Mouse (Mus musculus): Measurements from ENCODE around the gene Hoxb3. TPM values are rescaled to one million over a fixed set of nuclear protein-coding genes. Genes with fewer than 3 reads are reported as not detected.

Gene Hoxb3
- polyA plus RNA-seq (2012; rRNA removed), result not detected in 2 replicates

DNA sequence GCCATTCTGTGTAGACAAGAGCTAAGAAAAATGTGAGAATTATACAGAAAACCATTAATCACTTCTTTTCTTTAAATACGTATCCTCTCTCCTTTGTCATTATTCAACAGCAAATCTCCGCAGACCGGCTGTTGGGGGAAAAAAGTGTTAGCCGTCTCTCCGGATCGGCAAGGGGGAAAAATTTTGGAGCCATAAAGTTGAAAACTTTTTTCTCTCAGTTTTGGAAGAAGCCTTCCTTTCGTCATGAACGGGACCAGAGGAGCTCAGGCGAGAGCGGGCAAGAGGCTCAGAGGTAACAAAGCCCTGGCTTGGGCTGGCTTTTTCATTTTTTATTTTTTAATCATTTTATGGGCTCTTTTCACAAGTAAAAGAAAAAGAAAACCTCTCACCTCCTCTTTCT, at the start of gene Hoxb3:
Gene Hoxb3, plus strand, starts transcription at position 173 of the 400 bp plus-strand sequence.
- no peak within 1 kb of the TSS for H3K27ac ChIP-seq (ENCODE audit: insufficient read depth, low read length)
- H3K4me3 ChIP-seq (ENCODE audit: insufficient read depth, low read length), result no peak within 1 kb of the TSS
- H3K4me1 ChIP-seq (ENCODE audit: control insufficient read depth, insufficient read depth, low read length), result no peaks in the 10 kb centered on the region
- no peak for TF ChIP-seq POLR2A (IDR thresholded peaks at IDR 0.05; ENCODE audit: extremely low read depth, insufficient read depth, low read length)
- no peak for TF ChIP-seq CTCF (IDR thresholded peaks at IDR 0.05; ENCODE audit: extremely low read depth, insufficient read depth, low read length)

DNA sequence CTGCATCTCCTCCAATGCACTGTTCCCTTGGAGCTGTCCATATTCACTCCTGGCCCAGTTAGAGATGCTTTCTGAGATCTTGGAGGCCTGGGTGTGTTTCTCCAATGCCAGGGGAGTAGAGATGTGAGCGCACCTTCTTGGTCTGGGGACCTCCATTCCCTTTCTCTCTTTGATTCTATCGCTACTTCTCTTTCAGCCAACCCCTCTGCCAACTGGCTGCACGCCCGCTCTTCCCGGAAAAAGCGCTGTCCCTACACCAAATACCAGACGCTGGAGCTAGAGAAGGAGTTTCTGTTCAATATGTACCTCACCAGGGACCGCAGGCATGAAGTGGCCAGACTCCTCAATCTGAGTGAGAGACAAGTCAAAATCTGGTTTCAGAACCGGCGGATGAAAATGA, 48.7 kb upstream of the Hoxb3 start:
- TF ChIP-seq POLR2A (IDR thresholded peaks at IDR 0.05; ENCODE audit: extremely low read depth, insufficient read depth, low read length) (no peak), CTCF (IDR thresholded peaks at IDR 0.05; ENCODE audit: extremely low read depth, insufficient read depth, low read length) (no peak)

DNA sequence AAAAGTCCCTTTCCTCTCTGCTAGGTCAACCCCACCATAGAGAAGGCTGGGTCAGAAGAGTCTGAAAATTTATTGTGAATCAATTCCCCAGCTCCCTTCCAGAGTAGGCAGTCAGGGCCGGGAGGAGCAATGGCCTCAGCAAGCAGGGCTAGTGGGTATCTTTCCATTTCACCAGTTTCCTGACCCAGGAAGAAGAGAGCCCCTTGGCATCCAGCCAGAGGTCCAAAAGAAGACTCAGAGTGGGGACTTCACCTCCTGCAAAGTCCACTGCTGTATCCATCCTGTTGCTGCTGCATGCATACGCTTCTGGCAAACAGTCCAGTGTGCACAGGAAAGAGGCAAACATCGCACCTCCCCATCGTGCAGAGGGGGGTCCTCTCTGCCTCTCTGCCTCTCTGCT, 47.2 kb upstream of the Hoxb3 start:
- no peak overlapping the region for H3K27ac ChIP-seq (ENCODE audit: insufficient read depth, low read length)
- no peak overlapping the region for H3K4me3 ChIP-seq (ENCODE audit: insufficient read depth, low read length)
- no peaks in the 10 kb centered on the region for H3K4me1 ChIP-seq (ENCODE audit: control insufficient read depth, insufficient read depth, low read length)
- TF ChIP-seq POLR2A (IDR thresholded peaks at IDR 0.05; ENCODE audit: extremely low read depth, insufficient read depth, low read length), result no peak
- TF ChIP-seq CTCF (IDR thresholded peaks at IDR 0.05; ENCODE audit: extremely low read depth, insufficient read depth, low read length), result no peak

More for the DNA sequence above, 48.7 kb upstream of the Hoxb3 start:
- Histone ChIP-seq H3K27ac (ENCODE audit: insufficient read depth, low read length) (no peak overlapping the region), H3K4me1 (ENCODE audit: control insufficient read depth, insufficient read depth, low read length) (no peaks in the 10 kb centered on the region), H3K4me3 (ENCODE audit: insufficient read depth, low read length) (no peak overlapping the region)

DNA sequence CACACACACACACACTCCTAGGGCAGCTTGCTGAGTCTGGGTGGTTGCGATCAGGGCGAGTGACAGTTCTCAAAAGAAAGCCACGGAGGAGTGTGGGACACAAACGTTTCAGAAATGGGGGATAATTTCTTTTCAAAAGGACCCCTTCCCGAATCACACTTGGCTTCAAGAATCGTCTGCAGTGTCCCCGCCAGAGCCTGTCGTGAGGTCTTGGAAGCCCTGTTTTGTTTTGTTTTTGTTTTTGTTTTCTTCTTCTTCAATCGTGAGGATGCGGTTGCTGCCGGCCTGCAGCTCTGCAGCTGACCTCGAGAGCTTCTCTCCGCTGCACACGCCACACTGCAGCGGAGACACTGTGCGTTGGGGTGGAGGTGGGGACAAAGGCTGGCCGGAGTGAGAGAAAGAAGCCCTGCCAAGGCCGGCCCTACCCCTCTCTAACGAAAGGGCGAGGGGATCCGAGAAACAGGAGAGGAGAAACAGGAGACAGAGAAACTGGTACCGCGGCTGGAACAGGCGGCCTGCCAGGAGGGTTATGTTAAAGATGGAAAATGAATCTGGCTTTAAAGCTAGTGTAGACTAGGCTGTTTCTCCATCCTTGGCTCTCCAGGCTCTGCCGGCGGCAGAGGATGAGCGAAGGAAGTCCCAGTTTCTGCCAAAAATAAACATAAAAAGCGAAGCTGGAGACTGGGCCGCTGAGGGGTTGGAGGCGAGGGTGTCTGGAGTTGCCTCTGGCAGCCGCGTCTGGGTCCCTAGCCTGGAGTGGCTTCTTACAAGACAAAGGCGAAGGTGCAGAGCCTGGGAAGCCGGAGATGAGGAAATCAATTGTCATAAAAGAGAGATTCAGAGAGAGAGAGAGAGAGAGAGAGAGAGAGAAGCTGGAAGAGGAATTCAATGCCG, 45.7 kb upstream of the Hoxb3 start:
- no peak overlapping the region for H3K4me3 ChIP-seq (ENCODE audit: insufficient read depth, low read length)
- no peak for TF ChIP-seq POLR2A (IDR thresholded peaks at IDR 0.05; ENCODE audit: extremely low read depth, insufficient read depth, low read length)
- H3K27ac ChIP-seq (ENCODE audit: insufficient read depth, low read length), result no peak overlapping the region
- H3K4me1 ChIP-seq (ENCODE audit: control insufficient read depth, insufficient read depth, low read length), result no peaks in the 10 kb centered on the region

DNA sequence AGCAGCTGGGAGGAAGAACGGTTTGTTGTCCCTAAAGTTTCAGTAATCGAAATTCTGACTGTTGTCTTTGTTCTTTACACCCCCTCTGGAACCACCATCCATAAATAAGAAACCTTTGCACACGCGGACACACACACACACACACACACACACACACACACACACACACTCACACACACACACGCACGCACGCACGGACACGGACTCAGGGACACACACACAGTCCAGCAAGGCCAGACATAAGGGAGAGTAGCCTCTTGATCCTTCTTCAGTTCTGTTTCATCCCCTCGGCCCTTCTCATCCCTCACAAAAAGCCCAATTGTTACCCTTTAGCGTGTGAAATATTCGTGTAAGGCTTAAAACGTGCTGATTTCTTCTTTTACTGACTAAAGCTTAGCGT, 44.8 kb upstream of the Hoxb3 start:
- H3K4me1 ChIP-seq (ENCODE audit: control insufficient read depth, insufficient read depth, low read length), result no peaks in the 10 kb centered on the region
- no peak overlapping the region for H3K27ac ChIP-seq (ENCODE audit: insufficient read depth, low read length)
- no peak overlapping the region for H3K4me3 ChIP-seq (ENCODE audit: insufficient read depth, low read length)
- TF ChIP-seq POLR2A (IDR thresholded peaks at IDR 0.05; ENCODE audit: extremely low read depth, insufficient read depth, low read length) (no peak), CTCF (IDR thresholded peaks at IDR 0.05; ENCODE audit: extremely low read depth, insufficient read depth, low read length) (no peak)

DNA sequence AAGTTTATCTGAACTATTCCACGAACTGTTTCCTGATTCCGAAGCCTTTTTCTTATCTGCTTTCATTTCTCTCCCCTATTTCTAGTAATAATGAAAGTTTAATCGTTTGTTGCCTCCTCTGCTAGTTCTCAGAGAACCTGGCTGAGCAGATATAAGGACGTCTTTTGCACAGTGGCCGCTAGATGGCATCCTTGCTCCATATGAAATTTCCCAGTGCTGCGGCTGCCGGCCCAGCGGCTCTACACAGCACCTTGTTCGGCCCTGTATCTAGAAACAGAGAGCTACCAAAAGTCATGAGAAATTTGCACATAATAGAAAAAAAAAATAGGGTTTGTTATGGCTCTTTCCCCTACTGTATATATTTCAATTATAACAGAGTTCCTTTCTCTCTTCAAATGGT, 44.4 kb upstream of the Hoxb3 start:
- no peak overlapping the region for H3K27ac ChIP-seq (ENCODE audit: insufficient read depth, low read length)
- no peaks in the 10 kb centered on the region for H3K4me1 ChIP-seq (ENCODE audit: control insufficient read depth, insufficient read depth, low read length)
- TF ChIP-seq POLR2A (IDR thresholded peaks at IDR 0.05; ENCODE audit: extremely low read depth, insufficient read depth, low read length), result no peak
- TF ChIP-seq CTCF (IDR thresholded peaks at IDR 0.05; ENCODE audit: extremely low read depth, insufficient read depth, low read length), result peak; percentile 85
- no peak overlapping the region for H3K4me3 ChIP-seq (ENCODE audit: insufficient read depth, low read length)

DNA sequence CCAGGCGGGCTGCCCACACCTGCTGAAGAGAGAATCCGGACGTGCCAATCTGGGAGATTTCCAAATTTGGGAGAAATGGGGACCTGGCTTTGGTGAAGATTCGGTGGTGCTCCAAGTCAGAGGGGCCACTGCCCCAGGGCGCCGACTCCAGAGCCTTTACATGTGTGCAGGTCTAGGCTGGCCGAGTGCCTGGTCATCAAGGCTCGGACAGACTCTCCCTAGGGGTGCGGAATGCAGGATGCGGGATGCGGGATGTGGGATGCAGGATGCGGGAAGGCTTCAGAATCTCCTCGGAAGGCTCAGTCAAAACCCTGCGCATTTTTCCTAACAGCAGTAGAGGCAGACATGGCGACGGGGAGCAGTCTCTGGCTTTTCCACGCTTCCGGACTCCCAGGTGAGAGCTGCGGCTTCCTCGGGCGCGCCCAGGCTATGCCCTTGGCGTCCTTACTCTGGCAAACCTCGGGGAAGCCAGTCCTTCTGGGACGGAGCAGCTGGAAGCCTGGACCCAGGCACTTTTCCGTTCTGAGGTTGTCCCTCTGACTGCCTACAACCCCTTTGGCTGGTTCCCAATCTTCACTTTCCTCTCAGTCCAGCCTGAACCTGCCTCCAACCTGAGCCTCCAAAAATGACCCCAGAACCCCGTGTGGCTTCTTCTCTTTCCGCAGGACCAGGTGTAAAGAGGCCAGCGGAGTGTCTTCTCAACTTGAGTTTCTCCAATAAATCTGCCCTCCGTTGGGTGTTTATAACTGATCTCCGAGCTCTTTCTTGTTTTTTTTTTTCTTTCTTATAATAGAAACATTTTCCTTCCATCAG, 43.5 kb upstream of the Hoxb3 start:
- H3K4me3 ChIP-seq (ENCODE audit: insufficient read depth, low read length), result no peak overlapping the region

DNA sequence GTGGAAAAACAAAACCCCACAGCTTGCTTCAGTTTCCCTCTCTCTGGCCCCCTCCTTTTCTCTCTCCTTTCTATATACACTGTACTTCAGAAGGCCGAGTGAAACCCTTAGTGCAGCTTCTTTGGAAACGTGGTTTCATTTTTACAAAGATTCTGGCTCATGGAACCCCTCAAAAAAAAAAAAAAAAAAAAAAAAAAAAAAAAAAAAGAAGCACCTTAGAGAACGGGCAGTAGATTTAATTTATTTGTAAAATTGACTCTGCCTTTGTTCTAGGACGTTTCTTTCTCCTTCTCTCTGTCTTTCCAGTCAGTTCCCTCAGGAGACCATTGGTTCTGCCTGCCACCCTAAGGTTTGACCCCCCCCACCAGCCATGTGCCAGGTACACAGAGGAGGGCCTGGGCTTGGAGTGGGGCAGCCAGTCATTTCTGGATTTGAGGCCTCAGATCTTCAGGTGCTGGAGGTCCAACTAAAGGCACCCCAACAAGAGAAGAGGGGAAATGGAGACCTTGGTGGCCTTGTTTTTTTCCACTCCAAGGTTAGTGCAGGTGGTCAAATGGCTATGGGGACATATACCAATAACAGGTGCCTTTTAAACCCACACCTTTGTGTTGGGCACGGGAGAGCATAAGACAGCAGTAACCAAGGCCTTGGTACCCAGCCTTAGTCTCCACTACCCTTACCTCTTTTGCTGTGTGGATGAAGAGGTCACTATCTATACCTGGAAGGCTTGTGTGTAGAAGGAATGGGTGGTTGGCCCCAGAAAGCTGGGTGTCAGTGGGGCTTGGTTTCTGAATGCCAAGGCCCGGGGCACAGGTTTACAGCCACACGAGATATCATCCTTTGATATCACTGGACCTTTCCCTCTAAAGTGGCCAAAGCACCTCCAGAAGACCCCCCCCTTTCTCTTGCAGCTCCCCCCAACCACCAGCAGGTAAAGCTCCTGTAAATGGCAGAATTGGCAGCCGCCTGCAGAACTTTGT, 42.4 kb upstream of the Hoxb3 start:
- no peak overlapping the region for H3K4me3 ChIP-seq (ENCODE audit: insufficient read depth, low read length)
- no peaks in the 10 kb centered on the region for H3K4me1 ChIP-seq (ENCODE audit: control insufficient read depth, insufficient read depth, low read length)
- TF ChIP-seq POLR2A (IDR thresholded peaks at IDR 0.05; ENCODE audit: extremely low read depth, insufficient read depth, low read length) (no peak), CTCF (IDR thresholded peaks at IDR 0.05; ENCODE audit: extremely low read depth, insufficient read depth, low read length) (no peak)
- no peak overlapping the region for H3K27ac ChIP-seq (ENCODE audit: insufficient read depth, low read length)

More for the DNA sequence above, 43.5 kb upstream of the Hoxb3 start:
- no peaks in the 10 kb centered on the region for H3K4me1 ChIP-seq (ENCODE audit: control insufficient read depth, insufficient read depth, low read length)
- no peak overlapping the region for H3K27ac ChIP-seq (ENCODE audit: insufficient read depth, low read length)
- TF ChIP-seq CTCF (IDR thresholded peaks at IDR 0.05; ENCODE audit: extremely low read depth, insufficient read depth, low read length) (no peak), POLR2A (IDR thresholded peaks at IDR 0.05; ENCODE audit: extremely low read depth, insufficient read depth, low read length) (no peak)

DNA sequence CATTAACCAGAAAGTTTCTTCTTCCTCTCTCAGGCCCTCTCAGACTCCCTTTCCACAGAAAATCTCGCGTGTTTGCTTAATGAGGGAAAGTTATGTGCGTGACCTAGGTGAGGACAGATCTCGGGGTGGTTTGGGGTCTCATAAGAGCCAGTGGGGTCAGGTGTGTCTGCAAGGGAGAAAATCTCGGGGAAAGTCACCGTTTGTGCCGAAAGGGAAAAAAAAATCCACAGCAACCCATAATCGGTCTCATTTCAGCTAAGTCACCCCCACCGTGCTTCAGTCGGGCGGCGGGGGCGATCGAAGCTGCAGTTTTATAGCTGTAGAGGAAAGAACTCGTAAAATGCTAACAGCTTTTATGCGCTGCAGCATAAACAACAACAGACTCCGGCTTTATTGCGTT, 41.7 kb upstream of the Hoxb3 start:
- H3K4me3 ChIP-seq (ENCODE audit: insufficient read depth, low read length), result no peak overlapping the region
- H3K4me1 ChIP-seq (ENCODE audit: control insufficient read depth, insufficient read depth, low read length), result no peaks in the 10 kb centered on the region
- TF ChIP-seq POLR2A (IDR thresholded peaks at IDR 0.05; ENCODE audit: extremely low read depth, insufficient read depth, low read length) (no peak), CTCF (IDR thresholded peaks at IDR 0.05; ENCODE audit: extremely low read depth, insufficient read depth, low read length) (no peak)
- no peak overlapping the region for H3K27ac ChIP-seq (ENCODE audit: insufficient read depth, low read length)
